Mouse (Mus musculus): ENCODE data around the gene Dst. TPM values are rescaled to one million over a fixed set of nuclear protein-coding genes. Genes with fewer than 3 reads are reported as not detected.
A peak's percentile ranks its signal among the peaks of the same experiment; 100 is the strongest.

Dst gene
- polyA plus RNA-seq, 1 experiment from 2014 or later = 24.9 TPM

DNA sequence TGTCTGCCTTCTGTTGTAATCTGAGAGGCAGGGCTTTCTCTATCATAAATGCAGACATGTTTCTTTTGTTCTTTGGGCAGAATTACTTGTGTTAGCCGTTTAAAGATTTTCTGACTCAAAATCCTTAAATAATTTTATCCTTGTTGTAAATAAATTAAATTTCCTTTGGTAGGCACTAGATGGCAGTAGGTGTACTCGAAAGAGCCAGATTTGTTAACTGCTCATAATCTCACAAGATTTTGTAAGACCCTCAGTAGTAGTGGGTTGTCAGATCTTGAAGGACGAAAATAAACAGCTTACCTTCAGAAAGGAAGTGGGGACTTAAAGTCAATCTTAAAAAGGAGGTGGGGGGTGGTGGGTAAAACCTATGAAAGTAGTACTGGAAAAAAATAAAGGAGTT is 209.7 kb downstream of the Dst start:
- H3K9me3 ChIP-seq (replicated peaks; ENCODE audit: control insufficient read depth, low read length) = no peaks in the 10 kb centered on the region
- H3K4me2 ChIP-seq (ENCODE audit: low read length) = no peak overlapping the region
- no peak overlapping the region for H3K9ac ChIP-seq (ENCODE audit: low read length)
- no peaks in the 10 kb centered on the region; the same call in 1 of the 2 replicates for H3K4me1 ChIP-seq (ENCODE audit: control insufficient read depth, insufficient read depth, low read length)
- DNase-seq (ENCODE audit: low spot score) (peak; percentile 80), ATAC-seq (peak; percentile 65; the same call in 1 of the 2 replicates)
- H3K36me3 ChIP-seq (ENCODE audit: control insufficient read depth, insufficient read depth, low read length) = no peaks in the 10 kb centered on the region
- H3K27me3 ChIP-seq (replicated peaks; ENCODE audit: control insufficient read depth, insufficient read depth, low read length) = no peaks in the 10 kb centered on the region
- H3K4me3 ChIP-seq (ENCODE audit: low read depth, low read length) = no peak overlapping the region
- H3K27ac ChIP-seq (ENCODE audit: low read depth, low read length) = no peak overlapping the region
- WGBS = 39% methylated on average over 3 of the region's 3 CpGs

DNA sequence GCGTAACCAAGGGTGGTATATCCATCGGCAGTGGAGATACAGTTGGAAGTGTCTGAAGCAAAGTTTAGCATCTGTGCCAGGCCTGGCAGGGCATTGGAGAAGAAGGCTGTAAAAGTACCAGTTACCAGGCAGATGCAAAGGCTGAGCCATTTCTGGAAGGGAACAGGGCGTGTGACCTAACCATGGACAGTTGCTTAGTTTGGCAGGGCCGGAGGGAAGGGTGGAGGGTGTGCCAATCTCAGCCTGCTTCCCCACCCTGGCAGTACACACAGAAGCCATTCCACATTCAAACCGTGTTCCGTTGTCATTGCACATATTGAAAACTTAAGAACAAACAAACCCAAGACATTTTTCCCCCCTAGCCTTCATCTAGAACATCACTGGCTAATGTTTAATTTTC is 212.0 kb downstream of the Dst start:
- ATAC-seq (no peak), DNase-seq (ENCODE audit: low spot score) (no peak)
- 91% methylated on average over 6 of the region's 6 CpGs for WGBS
- H3K4me2 ChIP-seq (ENCODE audit: low read length) = no peak overlapping the region
- no peaks in the 10 kb centered on the region; the same call in 1 of the 2 replicates for H3K4me1 ChIP-seq (ENCODE audit: control insufficient read depth, insufficient read depth, low read length)
- no peak overlapping the region for H3K27ac ChIP-seq (ENCODE audit: low read depth, low read length)
- H3K9ac ChIP-seq (ENCODE audit: low read length) = no peak overlapping the region
- no peaks in the 10 kb centered on the region for H3K9me3 ChIP-seq (replicated peaks; ENCODE audit: control insufficient read depth, low read length)
- no peaks in the 10 kb centered on the region for H3K36me3 ChIP-seq (ENCODE audit: control insufficient read depth, insufficient read depth, low read length)
- H3K4me3 ChIP-seq (ENCODE audit: low read depth, low read length) = no peak overlapping the region
- no peaks in the 10 kb centered on the region for H3K27me3 ChIP-seq (replicated peaks; ENCODE audit: control insufficient read depth, insufficient read depth, low read length)

DNA sequence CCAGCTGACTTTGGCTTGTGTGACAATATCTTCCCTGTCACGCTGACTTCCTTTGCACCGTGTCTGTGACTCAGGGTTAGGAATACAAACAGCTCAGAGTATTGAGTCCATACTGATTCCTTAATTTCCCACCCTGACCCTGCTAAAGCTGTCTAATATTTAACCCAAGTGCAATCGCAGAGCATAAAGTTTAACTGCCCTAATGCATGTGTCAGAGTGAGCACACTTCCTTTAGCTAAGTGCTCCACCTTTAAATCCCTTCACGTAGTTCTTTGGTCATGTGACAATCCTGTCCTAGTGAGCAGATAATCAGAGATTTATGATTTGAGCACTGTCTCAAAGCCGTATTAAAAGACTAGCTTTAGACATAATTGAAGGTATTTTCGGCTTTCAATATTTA is 212.6 kb downstream of the Dst start:
- Histone ChIP-seq H3K4me1 (ENCODE audit: control insufficient read depth, insufficient read depth, low read length) (no peaks in the 10 kb centered on the region; the same call in 1 of the 2 replicates), H3K27ac (ENCODE audit: low read depth, low read length) (no peak overlapping the region), H3K9ac (ENCODE audit: low read length) (no peak overlapping the region), H3K4me2 (ENCODE audit: low read length) (no peak overlapping the region), H3K36me3 (ENCODE audit: control insufficient read depth, insufficient read depth, low read length) (no peaks in the 10 kb centered on the region), H3K9me3 (replicated peaks; ENCODE audit: control insufficient read depth, low read length) (no peaks in the 10 kb centered on the region), H3K4me3 (ENCODE audit: low read depth, low read length) (no peak overlapping the region), H3K27me3 (replicated peaks; ENCODE audit: control insufficient read depth, insufficient read depth, low read length) (no peaks in the 10 kb centered on the region)
- WGBS = 86% methylated on average over 6 of the region's 6 CpGs
- ATAC-seq (no peak), DNase-seq (ENCODE audit: low spot score) (no peak)

DNA sequence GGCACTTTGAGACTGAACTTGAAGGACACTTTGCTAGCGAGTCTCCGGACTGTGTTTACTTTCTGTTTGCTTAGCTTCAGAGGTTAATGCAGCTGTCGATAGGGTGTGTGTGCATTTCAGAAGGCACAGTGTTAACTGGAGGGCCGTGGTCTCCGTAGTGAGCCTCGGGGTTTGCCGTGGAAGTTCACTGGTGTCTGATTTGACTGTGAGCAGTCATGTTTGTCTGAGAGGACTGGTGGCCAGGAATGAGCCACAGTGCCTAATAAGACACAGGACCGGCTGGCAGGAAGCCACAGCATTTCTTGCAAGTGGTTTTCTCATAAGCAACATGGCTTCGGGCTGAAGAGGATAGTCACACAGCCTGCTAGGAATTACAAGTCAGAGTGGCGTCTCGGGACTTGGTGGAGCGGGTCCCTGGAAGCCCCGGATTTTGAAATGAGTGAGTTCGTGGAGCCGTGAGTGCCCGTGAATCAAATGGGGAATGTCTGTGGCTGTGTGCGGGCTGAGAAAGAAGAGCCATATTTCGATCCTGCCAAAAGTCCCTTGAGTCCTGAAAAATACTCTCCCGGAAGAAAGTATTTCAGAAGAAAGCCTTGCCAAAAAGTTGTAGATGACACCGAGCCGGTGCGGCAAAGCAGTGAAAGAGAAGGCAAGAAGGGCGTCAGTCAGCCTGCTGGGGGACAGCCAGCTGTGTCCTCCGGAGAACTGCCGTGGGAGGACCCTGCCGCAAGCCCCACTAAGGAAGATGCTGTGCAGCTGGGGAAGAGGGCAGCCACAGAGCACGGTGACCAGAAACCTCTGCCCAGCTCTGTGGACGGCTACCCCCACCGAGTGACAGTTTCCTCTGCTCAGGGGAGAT is 213.4 kb downstream of the Dst start:
- no peak overlapping the region for H3K4me2 ChIP-seq (ENCODE audit: low read length)
- no peak overlapping the region for H3K4me3 ChIP-seq (ENCODE audit: low read depth, low read length)
- no peaks in the 10 kb centered on the region for H3K27me3 ChIP-seq (replicated peaks; ENCODE audit: control insufficient read depth, insufficient read depth, low read length)
- H3K27ac ChIP-seq (ENCODE audit: low read depth, low read length) = no peak overlapping the region
- WGBS = 80% methylated on average over 29 of the region's 29 CpGs
- H3K36me3 ChIP-seq (ENCODE audit: control insufficient read depth, insufficient read depth, low read length) = no peaks in the 10 kb centered on the region
- H3K4me1 ChIP-seq (ENCODE audit: control insufficient read depth, insufficient read depth, low read length) = no peaks in the 10 kb centered on the region; the same call in 1 of the 2 replicates
- no peaks in the 10 kb centered on the region for H3K9me3 ChIP-seq (replicated peaks; ENCODE audit: control insufficient read depth, low read length)
- H3K9ac ChIP-seq (ENCODE audit: low read length) = no peak overlapping the region
- DNase-seq (ENCODE audit: low spot score) (peak; percentile 63), ATAC-seq (peak; percentile 35; the same call in 1 of the 2 replicates)

DNA sequence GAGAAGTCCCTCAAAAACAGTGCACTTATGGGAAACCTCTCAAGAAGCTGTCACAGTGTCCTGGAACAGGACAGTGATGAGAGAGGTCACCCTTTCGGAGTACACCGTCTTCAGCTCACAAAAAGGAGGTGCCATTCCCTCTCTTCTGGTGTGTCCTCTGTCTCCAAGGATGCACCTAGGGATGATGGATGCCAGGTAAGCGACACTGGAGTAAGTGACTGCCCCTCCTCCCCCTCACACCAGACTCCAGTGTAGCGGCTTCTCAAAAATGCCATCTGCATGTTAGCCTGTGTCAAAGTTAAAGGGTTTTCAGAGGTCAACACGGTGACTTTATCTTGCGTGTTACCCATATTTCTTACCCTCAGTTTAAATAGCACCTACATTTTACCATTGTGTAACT is 214.2 kb downstream of the Dst start:
- DNase-seq (ENCODE audit: low spot score) (no peak), ATAC-seq (no peak)
- WGBS = 95% methylated on average over 6 of the region's 6 CpGs
- Histone ChIP-seq H3K27ac (ENCODE audit: low read depth, low read length) (no peak overlapping the region), H3K4me2 (ENCODE audit: low read length) (no peak overlapping the region), H3K4me3 (ENCODE audit: low read depth, low read length) (no peak overlapping the region), H3K36me3 (ENCODE audit: control insufficient read depth, insufficient read depth, low read length) (no peaks in the 10 kb centered on the region), H3K9ac (ENCODE audit: low read length) (no peak overlapping the region), H3K27me3 (replicated peaks; ENCODE audit: control insufficient read depth, insufficient read depth, low read length) (no peaks in the 10 kb centered on the region), H3K9me3 (replicated peaks; ENCODE audit: control insufficient read depth, low read length) (no peaks in the 10 kb centered on the region), H3K4me1 (ENCODE audit: control insufficient read depth, insufficient read depth, low read length) (no peaks in the 10 kb centered on the region; the same call in 1 of the 2 replicates)

DNA sequence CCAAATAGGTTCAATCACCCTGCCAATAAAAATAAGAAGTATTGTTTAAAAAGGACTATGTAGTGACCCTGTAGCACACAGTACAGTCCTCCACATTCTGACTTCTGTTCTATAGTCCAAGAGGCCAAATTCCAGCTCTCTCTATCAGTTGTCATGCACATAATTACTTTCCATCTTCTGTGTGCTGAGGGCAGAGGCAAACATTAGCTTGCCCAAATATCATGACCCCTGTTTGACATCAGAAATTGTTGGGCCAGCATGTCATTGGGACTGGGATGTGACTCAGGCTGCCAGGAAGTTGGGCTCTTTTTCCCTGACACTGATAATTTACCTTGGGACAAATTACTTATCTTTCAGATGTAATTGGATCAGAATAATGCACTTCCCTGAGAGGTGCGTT is 214.9 kb downstream of the Dst start:
- no peak overlapping the region for H3K27ac ChIP-seq (ENCODE audit: low read depth, low read length)
- no peaks in the 10 kb centered on the region for H3K9me3 ChIP-seq (replicated peaks; ENCODE audit: control insufficient read depth, low read length)
- no peaks in the 10 kb centered on the region; the same call in 1 of the 2 replicates for H3K4me1 ChIP-seq (ENCODE audit: control insufficient read depth, insufficient read depth, low read length)
- no peak overlapping the region for H3K4me3 ChIP-seq (ENCODE audit: low read depth, low read length)
- no peaks in the 10 kb centered on the region for H3K27me3 ChIP-seq (replicated peaks; ENCODE audit: control insufficient read depth, insufficient read depth, low read length)
- no peak overlapping the region for H3K4me2 ChIP-seq (ENCODE audit: low read length)
- H3K9ac ChIP-seq (ENCODE audit: low read length) = no peak overlapping the region
- DNase-seq (ENCODE audit: low spot score) (no peak), ATAC-seq (no peak)
- no peaks in the 10 kb centered on the region for H3K36me3 ChIP-seq (ENCODE audit: control insufficient read depth, insufficient read depth, low read length)
- 90% methylated on average over 1 of the region's 1 CpGs for WGBS

DNA sequence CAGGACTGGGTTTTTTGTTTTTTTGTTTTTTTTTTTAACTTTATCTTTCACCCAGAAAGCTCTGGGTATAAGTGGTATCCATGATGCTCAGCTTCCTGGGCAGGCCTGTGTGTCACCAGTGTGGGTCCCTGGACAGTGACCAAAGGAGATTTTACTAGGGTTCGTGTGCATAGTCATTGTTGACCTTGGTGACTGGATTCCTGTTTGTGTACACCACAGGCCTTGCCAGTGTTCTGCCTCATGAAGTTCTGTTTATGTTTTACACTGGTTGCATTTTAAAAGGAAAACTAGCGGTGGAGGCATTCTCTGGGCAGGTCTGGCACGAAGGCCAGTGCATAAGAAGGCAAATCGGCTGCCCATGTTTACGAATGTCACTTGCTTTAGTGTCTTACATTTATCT is 215.3 kb downstream of the Dst start:
- WGBS = 90% methylated on average over 5 of the region's 5 CpGs
- H3K4me1 ChIP-seq (ENCODE audit: control insufficient read depth, insufficient read depth, low read length) = no peaks in the 10 kb centered on the region; the same call in 1 of the 2 replicates

DNA sequence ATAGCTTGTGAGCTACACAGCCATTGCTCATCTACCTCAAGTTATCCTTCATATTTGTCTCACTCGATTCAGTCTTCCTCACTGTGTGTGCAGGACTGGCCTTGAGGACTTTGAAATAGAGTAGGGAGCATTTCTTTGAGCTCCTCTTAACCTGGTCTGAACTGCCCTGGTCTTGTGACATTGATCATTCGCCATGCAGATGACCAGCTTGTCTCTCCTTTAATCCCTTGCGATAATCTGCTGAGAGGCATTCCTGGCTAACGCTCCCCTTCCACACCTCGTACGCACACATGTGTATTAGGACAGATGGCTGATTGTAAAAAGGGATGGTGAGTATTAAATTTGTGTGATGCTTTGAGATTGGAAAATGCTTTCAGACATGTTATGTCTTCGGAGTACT is 216.4 kb downstream of the Dst start:
- no peak overlapping the region for H3K4me3 ChIP-seq (ENCODE audit: low read depth, low read length)
- 75% methylated on average over 7 of the region's 7 CpGs for WGBS
- H3K4me2 ChIP-seq (ENCODE audit: low read length) = no peak overlapping the region
- no peaks in the 10 kb centered on the region for H3K27me3 ChIP-seq (replicated peaks; ENCODE audit: control insufficient read depth, insufficient read depth, low read length)
- DNase-seq (ENCODE audit: low spot score) (no peak), ATAC-seq (no peak)
- H3K36me3 ChIP-seq (ENCODE audit: control insufficient read depth, insufficient read depth, low read length) = no peaks in the 10 kb centered on the region
- no peak overlapping the region for H3K27ac ChIP-seq (ENCODE audit: low read depth, low read length)
- no peak overlapping the region for H3K9ac ChIP-seq (ENCODE audit: low read length)
- no peaks in the 10 kb centered on the region; the same call in 1 of the 2 replicates for H3K4me1 ChIP-seq (ENCODE audit: control insufficient read depth, insufficient read depth, low read length)
- H3K9me3 ChIP-seq (replicated peaks; ENCODE audit: control insufficient read depth, low read length) = no peaks in the 10 kb centered on the region

More for the DNA sequence above, 215.3 kb downstream of the Dst start:
- H3K9me3 ChIP-seq (replicated peaks; ENCODE audit: control insufficient read depth, low read length) = no peaks in the 10 kb centered on the region
- no peak for ATAC-seq
- no peak for DNase-seq (ENCODE audit: low spot score)
- no peak overlapping the region for H3K4me2 ChIP-seq (ENCODE audit: low read length)
- H3K27ac ChIP-seq (ENCODE audit: low read depth, low read length) = no peak overlapping the region
- no peak overlapping the region for H3K9ac ChIP-seq (ENCODE audit: low read length)
- H3K36me3 ChIP-seq (ENCODE audit: control insufficient read depth, insufficient read depth, low read length) = no peaks in the 10 kb centered on the region
- H3K27me3 ChIP-seq (replicated peaks; ENCODE audit: control insufficient read depth, insufficient read depth, low read length) = no peaks in the 10 kb centered on the region
- H3K4me3 ChIP-seq (ENCODE audit: low read depth, low read length) = no peak overlapping the region

DNA sequence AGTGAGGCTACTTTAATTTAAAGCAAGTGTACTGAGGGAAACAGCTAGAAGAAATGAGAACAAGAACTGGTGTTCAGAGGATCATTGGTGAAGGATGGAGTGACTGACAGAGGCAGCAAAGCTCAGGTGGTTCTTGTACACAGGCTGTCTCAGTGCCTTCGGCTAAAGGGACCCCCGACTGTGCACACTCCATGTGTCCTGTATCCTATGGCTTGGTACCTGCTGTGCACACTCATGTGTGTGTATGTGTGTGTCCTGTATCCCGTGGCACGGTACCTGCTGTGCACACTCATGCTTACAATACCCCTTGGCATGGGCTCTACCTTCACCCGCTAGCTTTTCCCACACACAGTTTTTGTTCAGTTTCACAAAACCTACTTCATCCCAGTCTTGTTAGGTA is 217.1 kb downstream of the Dst start:
- Histone ChIP-seq H3K4me1 (ENCODE audit: control insufficient read depth, insufficient read depth, low read length) (no peaks in the 10 kb centered on the region; the same call in 1 of the 2 replicates), H3K4me3 (ENCODE audit: low read depth, low read length) (no peak overlapping the region), H3K4me2 (ENCODE audit: low read length) (no peak overlapping the region), H3K36me3 (ENCODE audit: control insufficient read depth, insufficient read depth, low read length) (no peaks in the 10 kb centered on the region), H3K9me3 (replicated peaks; ENCODE audit: control insufficient read depth, low read length) (no peaks in the 10 kb centered on the region), H3K27me3 (replicated peaks; ENCODE audit: control insufficient read depth, insufficient read depth, low read length) (no peaks in the 10 kb centered on the region), H3K27ac (ENCODE audit: low read depth, low read length) (no peak overlapping the region), H3K9ac (ENCODE audit: low read length) (no peak overlapping the region)
- DNase-seq (ENCODE audit: low spot score) = no peak
- 89% methylated on average over 5 of the region's 5 CpGs for WGBS
- ATAC-seq = no peak

Data from forebrain, embryonic 14.5 days (tissue).